Mouse (Mus musculus): ENCODE data around the gene Sgpp2.

The Sgpp2 gene

GRCm38 (mm10) chr1:78310021-78310752 is at the start of gene Sgpp2:
TSS of gene Sgpp2 (plus strand) at chr1:78310345.
- in situ Hi-C loops (cut with MboI; ENCODE audit: unreplicated experiment in 2 of 2), result no loop called here

- in situ Hi-C loops (cut with MboI; ENCODE audit: unreplicated experiment in 2 of 2), result no loop called here
Measured at GRCm38 (mm10) chr1:78267519-78267918, 42.6 kb upstream of the Sgpp2 start.

- in situ Hi-C loops (cut with MboI; ENCODE audit: unreplicated experiment in 2 of 2), result no loop called here
Measured at GRCm38 (mm10) chr1:78272915-78273314, 37.2 kb upstream of the Sgpp2 start.

DNA sequence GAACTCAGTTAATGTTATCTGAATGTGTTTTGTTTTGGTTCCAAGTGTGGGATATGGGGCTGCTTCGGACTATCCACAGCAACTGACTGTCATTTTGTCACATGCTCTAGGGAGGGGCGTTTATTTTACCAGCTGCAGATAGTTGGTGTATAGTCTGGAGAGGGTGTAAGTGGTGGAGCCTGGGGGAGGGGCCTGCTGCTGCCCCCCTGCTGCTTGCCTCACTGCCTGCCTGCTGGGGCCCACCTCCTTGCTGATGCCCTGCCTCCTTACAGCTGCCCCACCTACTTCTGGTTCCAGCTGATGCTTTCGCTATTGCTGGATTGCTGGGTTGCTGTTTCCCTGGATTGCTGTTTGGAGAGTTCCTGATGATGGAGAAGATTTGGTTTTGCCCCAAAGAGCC is 31.0 kb upstream of the Sgpp2 start:
- in situ Hi-C loops (cut with MboI; ENCODE audit: unreplicated experiment in 2 of 2), result no loop called here

DNA sequence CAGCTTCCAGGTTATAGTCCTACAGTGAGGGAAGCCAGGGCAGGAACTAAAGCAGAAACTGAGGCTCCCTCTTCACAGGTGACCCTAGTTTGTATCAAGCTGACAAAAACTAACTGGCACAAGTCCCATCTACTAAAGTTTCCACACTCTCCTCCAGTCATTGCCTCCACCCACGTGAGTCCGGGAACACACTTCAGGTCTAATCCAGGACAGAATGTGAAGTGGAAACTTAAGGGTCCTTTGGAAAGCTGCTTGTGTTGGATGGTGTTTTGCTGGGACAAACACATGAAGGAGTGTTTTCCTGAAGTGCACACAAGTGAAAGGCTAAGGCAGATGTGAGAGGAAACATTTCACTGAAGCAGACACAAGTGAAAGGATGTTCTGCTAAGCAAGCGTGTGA is 17.7 kb upstream of the Sgpp2 start:
- in situ Hi-C loops (cut with MboI; ENCODE audit: unreplicated experiment in 2 of 2), result no loop called here

GRCm38 (mm10) chr1:78299670-78300225 is 10.4 kb upstream of the Sgpp2 start:
- in situ Hi-C loops (cut with MboI; ENCODE audit: unreplicated experiment in 2 of 2), result no loop called here

GRCm38 (mm10) chr1:78308688-78309087 is 1.5 kb upstream of the Sgpp2 start:
- in situ Hi-C loops (cut with MboI; ENCODE audit: unreplicated experiment in 2 of 2), result no loop called here

DNA sequence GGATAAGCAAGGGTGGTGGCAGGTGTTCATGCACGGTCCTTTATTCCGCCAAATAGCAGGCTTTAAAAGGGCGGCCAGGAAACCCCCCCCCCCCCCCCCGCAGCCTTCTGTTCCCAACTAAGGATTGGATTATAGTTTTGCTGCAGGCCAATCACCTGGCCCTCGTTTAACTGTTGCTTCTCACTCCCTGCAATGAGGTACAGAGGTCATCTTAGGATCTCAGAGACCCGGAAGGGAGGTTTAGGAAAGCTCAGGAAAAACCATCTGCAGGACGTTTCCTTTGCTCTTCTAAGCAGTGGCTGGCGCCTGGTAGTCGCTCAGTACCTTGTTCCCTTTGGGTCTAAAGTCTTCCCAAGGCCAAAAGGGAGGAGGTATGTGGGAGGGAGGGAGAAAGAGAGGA is 865 bp upstream of the Sgpp2 start:
- in situ Hi-C loops (cut with MboI; ENCODE audit: unreplicated experiment in 2 of 2), result no loop called here

DNA sequence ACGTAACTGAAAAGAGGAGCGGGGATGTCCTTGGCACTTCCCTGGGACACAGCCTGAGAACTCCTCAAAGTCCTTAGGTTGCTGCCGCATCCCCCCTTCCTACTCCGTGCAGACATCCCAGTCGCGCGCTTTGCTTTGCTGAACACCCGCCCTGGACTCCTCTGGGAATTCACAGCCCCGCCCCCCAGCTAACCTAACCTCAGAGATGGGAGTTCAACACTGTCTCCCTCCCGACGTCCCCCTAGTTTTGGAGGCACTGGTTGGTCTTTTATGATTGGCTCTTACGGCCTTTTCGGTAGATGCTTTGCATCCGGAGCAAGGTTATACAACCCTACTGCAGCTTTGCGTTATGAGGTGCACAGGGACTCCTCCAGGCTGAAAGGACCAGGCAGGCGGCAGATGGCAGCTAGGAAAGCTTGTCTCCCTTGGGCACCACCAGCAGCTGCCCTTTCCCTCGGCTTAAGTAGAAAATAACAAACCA is 756 bp downstream of the Sgpp2 start:
- in situ Hi-C loops (cut with MboI; ENCODE audit: unreplicated experiment in 2 of 2), result no loop called here

GRCm38 (mm10) chr1:78311482-78311881 is 1.3 kb downstream of the Sgpp2 start:
- in situ Hi-C loops (cut with MboI; ENCODE audit: unreplicated experiment in 2 of 2), result no loop called here

DNA sequence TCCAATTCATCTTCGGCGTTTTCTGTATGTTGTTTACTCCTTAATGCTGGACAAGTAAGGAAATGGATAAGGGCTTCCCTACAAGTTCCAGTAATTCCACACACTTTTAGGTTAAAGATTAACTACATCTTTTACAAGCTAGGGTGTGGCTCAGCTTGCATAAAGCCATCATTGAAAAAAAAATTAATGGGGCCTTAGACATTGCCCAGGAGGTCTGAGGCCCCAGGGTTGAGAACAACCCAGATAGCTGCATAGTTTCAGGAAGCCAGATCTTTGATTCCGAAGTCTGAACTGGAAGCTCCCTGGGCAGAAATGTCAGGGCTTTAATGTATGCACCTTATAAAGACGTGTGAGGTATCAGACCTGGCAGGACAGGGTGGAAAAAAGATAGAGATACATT is 2.8 kb downstream of the Sgpp2 start:
- in situ Hi-C loops (cut with MboI; ENCODE audit: unreplicated experiment in 2 of 2), result no loop called here

DNA sequence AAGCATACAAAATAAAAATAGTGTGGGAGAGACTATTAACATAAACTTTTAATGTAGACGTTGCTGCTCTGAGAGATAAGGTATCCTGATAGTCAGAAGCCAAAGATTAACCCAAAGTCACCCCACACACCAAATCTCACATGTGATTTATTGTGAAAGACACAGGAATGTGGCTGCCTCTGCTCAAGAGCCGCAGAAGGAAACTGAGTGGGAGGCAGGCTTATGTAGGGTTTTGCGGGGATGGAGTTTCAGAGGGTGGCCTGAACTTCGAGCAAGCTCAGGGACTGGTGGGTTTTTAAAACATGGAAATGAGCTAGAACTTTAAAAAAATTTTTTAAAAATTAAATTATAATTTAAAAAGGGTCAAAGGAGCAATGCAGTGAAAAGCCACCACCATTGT is 3.8 kb downstream of the Sgpp2 start:
- in situ Hi-C loops (cut with MboI; ENCODE audit: unreplicated experiment in 2 of 2), result no loop called here

DNA sequence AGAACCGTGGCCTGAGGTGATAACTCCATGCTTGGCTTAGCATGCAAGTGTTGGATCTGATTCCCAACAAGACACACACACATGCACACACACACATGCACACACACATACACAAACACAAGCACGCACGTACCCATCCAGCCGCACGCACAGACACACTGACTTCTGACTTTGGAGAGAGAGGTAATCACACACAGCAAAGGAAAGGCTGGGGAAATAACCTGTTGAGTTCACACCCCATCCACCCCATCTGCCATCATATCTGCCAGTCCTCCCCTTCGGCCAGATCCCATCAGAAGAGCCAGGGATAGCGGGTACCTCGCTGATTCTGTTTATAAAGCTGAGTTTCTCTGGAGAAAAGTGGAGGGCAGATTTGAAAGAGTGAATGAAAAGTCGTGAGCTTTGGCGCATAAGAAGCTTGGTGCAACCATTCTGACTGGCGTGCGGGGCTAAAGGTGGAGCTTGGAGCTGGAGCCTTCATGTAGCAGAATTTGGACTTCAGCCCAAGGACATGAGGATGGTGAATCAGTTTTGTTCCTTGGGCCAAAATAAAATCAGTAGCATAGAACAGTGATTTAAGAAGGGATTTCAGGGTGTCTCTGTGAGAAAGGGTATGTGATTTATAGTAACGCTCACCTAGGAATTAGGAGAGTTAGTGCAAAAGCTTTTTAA is 8.1 kb downstream of the Sgpp2 start:
- in situ Hi-C loops (cut with MboI; ENCODE audit: unreplicated experiment in 2 of 2), result no loop called here

DNA sequence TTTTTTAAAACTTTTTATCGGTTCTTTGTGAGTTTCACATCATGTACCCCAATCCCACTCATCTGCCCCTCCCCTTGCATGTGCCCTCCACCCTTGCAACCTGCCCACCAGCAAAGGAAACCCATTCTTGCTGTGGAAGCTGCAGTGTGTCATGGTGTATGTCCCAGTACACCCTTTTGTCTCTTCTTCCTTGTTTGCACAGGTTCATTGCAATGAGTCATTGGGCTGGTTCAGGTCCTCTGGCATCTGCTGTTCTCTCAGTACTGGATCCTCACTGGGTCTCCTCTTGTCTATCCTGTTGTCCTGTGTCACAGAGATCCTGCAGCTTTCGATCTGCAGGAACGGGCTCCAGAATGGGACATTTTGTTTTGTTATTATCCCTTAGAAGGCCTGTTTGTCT is 10.1 kb downstream of the Sgpp2 start:
- in situ Hi-C loops (cut with MboI; ENCODE audit: unreplicated experiment in 2 of 2), result no loop called here

DNA sequence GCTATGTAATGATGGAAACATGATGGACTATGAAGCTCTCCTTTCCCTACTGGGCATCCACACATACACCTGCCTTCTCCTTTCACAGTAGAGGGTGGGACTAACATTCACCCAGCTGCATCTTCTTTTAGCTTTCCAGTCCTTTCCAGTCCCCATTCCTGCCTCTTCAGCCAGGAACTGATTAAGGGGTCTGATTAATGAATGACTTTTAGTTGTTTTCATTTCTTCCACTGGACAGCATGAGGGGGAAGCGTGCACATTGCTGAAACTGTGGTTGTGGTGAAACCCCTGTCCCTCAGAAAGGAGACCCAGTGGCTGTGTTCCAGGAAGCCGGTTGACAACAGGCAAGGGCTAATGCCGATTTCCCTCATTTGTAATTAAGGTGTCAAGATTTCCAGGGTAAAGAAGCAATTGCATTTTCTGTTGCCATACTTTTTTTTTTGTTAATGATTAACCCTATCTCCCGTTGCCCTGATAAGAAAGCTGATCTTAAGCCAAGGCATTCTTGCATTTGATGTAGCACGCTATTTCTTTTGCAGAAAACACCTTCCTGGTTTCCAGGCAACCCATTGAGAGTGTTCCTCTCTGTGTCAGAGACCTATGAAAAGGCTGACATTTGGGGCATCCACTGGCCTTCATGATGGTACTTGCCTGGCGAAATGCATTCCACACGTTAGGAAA is 12.1 kb downstream of the Sgpp2 start:
- in situ Hi-C loops (cut with MboI; ENCODE audit: unreplicated experiment in 2 of 2), result no loop called here

DNA sequence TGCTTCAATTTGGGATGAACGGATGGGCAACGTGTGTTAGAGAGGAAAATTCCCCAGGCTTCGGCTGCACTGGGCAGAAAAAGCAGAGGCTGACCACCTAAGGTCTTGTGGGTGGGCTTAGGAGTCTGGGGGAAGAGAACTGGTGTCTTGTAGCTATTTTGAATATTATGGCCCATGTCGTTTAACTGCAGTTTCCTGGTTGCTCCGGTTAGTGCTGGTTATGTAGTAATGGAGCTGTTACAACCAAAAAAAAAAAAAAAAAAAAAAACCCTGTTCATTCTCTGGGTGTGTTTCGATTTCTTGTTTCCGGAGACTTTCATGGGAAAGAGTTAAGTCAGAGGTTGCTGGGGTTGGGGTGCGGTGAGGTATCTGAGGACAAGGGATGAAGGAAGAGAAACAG is 12.7 kb downstream of the Sgpp2 start:
- in situ Hi-C loops (cut with MboI; ENCODE audit: unreplicated experiment in 2 of 2), result no loop called here

DNA sequence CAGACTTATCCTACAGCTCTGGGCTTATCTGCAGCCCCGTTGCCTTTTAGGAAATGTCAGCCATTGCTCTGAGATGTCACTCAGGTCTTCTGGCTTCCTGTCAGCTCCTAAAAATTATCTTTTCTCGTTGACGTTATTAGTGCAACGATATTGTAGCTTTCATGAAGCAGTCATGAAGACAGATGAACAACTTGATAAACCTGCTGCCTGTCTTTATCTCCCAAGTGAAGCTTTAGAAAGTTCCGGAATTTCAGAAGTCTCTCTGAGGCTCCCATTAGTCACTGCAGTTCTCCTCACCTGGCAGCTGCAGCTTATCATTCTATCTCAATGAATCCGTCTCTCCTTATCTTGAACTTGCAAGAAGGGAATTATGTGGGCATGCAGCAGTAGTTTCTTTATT is 13.9 kb downstream of the Sgpp2 start:
- in situ Hi-C loops (cut with MboI; ENCODE audit: unreplicated experiment in 2 of 2), result no loop called here

GRCm38 (mm10) chr1:78325851-78326250 is 15.7 kb downstream of the Sgpp2 start:
- in situ Hi-C loops (cut with MboI; ENCODE audit: unreplicated experiment in 2 of 2), result no loop called here

- in situ Hi-C loops (cut with MboI; ENCODE audit: unreplicated experiment in 2 of 2), result no loop called here
Measured at GRCm38 (mm10) chr1:78328646-78329045, 18.5 kb downstream of the Sgpp2 start.

DNA sequence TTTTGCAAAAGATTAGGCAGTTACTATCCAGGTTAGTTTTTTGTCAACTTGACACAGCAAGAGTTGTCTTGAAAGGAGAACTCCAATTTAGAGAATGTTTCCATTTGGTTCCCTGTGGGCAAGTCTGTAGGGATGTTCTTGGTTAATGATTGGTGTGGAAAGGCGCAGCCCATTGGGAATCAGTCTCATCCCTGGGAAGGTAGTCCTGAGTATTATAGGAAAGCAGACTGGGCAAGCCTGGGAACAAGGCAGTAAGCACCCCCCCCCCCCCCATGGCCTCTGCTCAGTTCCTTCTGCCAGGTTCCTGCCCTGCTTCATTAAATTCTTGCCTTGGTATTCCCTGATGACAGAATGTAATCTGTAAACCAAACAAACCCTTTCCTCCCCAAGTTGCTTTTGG is 19.7 kb downstream of the Sgpp2 start:
- in situ Hi-C loops (cut with MboI; ENCODE audit: unreplicated experiment in 2 of 2), result no loop called here

- in situ Hi-C loops (cut with MboI; ENCODE audit: unreplicated experiment in 2 of 2), result no loop called here
Measured at GRCm38 (mm10) chr1:78330620-78331158, 20.5 kb downstream of the Sgpp2 start.
